Mouse (Mus musculus): ENCODE measurements around the gene Kif21b. TPM values are rescaled to one million over a fixed set of nuclear protein-coding genes. Genes with fewer than 3 reads are reported as not detected.

Kif21b gene
- total RNA-seq, 2 experiments from 2014 or later, result 182 to 199 TPM

DNA sequence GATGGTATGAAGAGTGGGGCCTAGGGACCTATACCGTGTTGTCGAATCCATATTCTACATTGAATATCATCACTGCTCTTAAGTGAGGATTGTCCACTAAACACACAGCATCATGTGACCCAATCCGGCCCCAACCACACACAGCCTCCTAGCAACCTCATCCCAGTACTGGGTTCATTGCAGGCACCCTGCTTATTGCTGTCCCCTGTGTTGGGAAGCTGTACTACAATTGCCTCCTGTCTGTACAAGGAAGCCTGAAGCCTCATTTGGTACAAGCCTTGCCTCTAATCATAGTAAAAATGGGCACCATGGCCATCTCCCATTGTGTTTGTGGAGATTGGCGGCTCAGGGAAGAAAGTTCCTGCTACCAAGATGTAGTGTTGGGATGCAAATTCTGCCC is 25.1 kb downstream of the Kif21b start:
- no peak for DNase-seq (ENCODE audit: low spot score in 2 of 2)

- DNase-seq (ENCODE audit: low spot score in 2 of 2), result no peak
Observed at GRCm38 (mm10) chr1:136156951-136157350, 25.8 kb downstream of the Kif21b start.

GRCm38 (mm10) chr1:136159830-136160229 is 28.6 kb downstream of the Kif21b start:
- DNase-seq (ENCODE audit: low spot score in 2 of 2), result no peak

- no peak for DNase-seq (ENCODE audit: low spot score in 2 of 2)
Observed at GRCm38 (mm10) chr1:136160297-136160696, 29.1 kb downstream of the Kif21b start.

GRCm38 (mm10) chr1:136160930-136161329 is 29.7 kb downstream of the Kif21b start:
- no peak for DNase-seq (ENCODE audit: low spot score in 2 of 2)

GRCm38 (mm10) chr1:136161333-136161921 is 30.2 kb downstream of the Kif21b start:
- no peak for DNase-seq (ENCODE audit: low spot score in 2 of 2)

GRCm38 (mm10) chr1:136165436-136165835 is 34.2 kb downstream of the Kif21b start:
- DNase-seq (ENCODE audit: low spot score in 2 of 2), result no peak

DNA sequence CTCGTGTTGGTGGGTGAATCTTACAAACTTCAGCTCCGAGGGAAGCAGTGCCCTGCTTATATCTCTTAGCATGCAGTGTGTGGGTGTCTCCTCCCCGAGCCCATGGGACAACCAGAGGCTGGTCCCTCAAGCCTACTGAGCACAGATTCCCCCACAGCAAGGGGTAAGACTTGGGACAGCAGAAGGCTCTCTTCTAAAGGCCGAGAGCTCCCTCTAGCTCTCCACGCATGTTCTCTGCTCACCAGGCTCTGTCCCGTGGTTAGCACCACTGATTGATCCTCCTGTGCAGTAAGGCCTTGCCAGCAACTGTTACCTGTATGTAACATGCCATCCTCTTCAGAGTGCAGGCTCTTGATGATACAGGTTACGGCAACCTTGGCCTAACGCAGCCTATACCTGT is 36.5 kb downstream of the Kif21b start:
- DNase-seq (ENCODE audit: low spot score in 2 of 2), result no peak

GRCm38 (mm10) chr1:136170109-136170508 is 38.9 kb downstream of the Kif21b start:
- DNase-seq (ENCODE audit: low spot score in 2 of 2), result peak; percentile 77 to 80

DNA sequence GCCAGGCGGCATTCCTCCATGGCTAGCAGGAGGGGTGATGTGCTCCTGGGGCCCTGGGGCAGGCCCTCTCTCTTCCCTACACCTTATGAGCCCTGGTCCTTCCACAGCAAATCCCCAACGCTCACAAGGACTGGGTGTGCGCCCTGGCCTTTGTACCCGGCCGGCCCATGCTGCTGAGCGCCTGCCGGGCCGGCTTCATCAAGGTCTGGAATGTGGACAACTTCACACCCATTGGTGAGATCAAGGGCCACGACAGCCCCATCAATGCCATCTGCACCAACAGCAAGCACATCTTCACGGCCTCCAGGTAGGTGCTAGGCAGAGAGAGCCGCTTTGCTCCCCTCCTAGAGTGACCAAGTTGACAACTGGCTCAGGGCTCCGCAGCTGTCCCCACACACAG is 41.5 kb downstream of the Kif21b start:
- no peak for DNase-seq (ENCODE audit: low spot score in 2 of 2)

DNA sequence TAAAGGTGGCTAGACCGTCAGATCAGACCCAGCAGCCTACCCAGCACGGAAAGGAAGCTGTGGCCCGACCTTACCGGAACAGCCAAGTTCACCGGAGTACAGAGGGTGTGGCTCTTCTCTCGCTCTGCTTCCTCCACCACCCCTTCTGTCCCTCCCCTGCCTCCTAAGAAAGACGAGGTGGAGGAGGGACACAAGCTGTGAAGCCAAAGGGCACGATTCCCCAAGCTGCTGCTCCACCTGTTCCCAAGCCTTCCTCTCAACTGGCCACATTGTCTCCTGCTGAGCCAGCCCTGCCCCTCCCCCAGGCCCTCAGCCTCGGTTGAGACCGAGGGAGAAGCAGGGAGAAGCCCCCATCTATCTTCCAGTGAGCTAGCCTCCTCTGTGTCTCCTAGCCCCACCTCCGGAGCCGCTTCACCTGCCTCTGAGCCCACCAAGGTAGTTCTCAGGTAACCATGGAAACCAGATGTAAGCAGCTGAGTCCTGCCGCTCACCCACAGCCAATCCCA is 43.0 kb downstream of the Kif21b start:
- DNase-seq (ENCODE audit: low spot score in 2 of 2), result no peak

- DNase-seq (ENCODE audit: low spot score in 2 of 2), result peak; percentile 64 to 67
Observed at GRCm38 (mm10) chr1:136175183-136175582, 44.0 kb downstream of the Kif21b start.

DNA sequence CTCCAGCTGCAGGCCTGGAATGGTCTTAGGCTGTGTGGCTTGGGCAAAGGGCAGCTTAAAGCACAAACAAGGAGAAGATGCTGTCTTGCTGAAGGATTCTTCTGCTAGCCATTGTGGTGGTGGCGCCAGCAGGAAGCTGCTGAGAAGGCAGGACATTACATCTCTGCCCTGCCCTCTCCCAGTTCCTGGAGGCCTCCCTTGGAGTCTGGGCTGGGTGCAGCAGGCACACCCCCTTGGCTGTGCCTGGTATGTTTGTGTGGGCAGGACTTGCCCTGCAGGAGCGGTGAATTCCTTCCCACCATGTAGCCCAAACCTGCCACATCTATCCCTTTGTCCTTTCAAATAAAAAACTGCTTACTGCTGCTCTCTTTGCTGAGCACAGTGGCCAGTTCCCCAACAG is 45.9 kb downstream of the Kif21b start:
- no peak for DNase-seq (ENCODE audit: low spot score in 2 of 2)

DNA sequence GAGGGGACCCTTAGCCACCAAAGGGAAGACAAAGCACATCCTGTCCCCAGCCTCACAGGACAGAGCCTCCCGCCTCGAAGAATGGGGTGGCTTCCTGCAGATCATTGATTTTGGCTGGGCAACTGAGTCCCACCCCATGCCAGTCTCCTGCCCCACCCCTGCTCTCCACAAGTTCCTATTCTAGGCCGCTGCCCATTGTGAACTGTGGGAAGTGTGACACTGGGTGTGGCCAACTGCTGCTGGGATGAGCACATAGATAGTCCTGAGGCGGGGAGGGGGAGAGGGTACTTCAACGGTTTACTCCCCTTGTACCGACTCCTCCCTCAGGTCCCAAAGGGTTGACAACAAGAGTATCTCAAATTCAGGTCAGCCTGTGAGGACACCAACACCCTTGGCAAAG is 47.6 kb downstream of the Kif21b start:
- DNase-seq (ENCODE audit: low spot score in 2 of 2), result no peak

DNA sequence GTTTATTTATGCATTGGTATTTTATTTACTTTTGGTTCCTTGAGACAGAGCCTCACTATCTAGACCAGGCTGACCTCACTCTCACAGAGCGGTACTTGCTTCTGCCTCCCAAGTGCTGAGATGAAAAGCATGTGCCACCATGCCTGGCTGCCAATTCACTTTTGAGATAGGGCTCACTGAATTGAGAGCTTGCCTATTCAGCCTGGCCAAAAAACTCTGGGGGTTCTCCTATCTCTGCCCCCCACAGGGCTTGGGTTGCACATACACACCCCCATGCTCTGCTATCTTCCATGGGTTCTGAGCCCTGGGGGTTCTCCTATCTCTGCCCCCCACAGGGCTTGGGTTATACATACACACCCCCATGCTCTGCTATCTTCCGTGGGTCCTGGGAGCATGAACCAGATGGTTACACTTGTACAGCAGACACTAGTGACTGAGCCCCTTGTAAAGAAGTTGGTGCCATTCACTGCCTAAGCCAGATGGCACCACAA is 48.4 kb downstream of the Kif21b start:
- no peak for DNase-seq (ENCODE audit: low spot score in 2 of 2)

DNA sequence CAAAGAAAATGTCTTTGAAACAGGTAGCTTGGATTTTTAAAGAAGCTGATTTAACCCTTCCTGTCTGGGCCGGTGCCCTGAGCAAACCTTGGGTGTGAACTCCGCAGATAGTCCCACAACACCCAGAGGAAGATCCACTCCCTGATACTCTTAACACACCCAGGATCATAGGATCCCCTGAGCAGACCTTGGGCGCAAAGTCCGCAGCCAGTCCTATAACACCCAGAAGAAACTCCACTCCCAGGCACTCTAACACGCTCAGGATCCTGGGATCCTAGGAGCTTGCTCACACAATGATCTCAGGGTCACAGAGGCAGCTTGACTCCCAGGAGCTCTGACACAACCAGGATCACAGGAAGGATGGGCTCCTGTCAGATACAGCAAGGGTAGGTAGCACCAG is 58.8 kb downstream of the Kif21b start:
- DNase-seq (ENCODE audit: low spot score in 2 of 2), result no peak

GRCm38 (mm10) chr1:136212803-136213202 is 81.6 kb downstream of the Kif21b start, which contains the start of gene Mroh3:
Gene Mroh3 (minus strand): TSS chr1:136212828.
- DNase-seq (ENCODE audit: low spot score in 2 of 2), result peak; percentile 59 to 68

GRCm38 (mm10) chr1:136214304-136214703 is 83.1 kb downstream of the Kif21b start:
- DNase-seq (ENCODE audit: low spot score in 2 of 2), result no peak

GRCm38 (mm10) chr1:136220037-136220871 is 89.1 kb downstream of the Kif21b start:
- DNase-seq (ENCODE audit: low spot score in 2 of 2), result no peak

DNA sequence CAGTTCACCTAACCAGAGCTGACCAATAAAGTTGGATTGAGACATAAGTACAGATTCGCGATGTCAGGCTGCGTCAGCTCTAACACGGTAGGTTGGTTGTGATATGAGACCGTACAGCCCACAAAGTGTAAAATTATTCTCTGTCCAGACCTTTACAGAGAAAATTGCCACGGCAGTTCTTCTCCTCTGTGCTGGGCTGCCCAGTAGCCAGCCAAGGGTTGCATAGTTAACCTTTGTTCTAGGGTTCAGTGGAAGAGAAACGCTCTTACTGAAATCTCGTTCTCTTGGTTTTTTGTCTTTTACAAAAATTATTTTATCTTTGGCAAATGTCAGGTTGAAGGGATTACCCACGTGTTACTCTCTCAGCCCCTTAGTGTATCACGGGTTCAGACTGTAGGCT is 91.2 kb downstream of the Kif21b start:
- DNase-seq (ENCODE audit: low spot score in 2 of 2), result no peak

- DNase-seq (ENCODE audit: low spot score in 2 of 2), result no peak
Observed at GRCm38 (mm10) chr1:136223758-136224342, 92.7 kb downstream of the Kif21b start.

DNA sequence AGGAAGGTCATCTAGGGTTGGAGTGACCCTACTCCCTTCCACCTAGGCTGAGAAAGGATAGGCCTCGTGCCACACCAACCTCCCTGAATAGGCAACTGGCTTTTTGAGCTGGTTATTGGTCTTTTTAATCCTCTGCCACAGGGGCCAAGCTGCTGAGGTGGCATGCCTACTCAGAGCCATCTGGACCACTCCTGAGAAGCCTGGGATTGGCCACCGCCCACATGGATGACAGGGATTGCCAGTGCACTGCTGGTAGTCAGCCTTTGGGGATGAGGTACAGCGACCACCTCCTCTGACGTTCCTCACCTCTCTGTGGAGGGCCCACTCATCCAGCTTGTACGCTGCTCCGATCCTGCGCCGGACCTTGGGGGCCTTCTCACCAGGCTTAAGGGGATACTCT is 94.7 kb downstream of the Kif21b start:
- no peak for DNase-seq (ENCODE audit: low spot score in 2 of 2)
